Mouse (Mus musculus): ENCODE data around the gene Hnrnph3. TPM values are rescaled to one million over a fixed set of nuclear protein-coding genes. Genes with fewer than 3 reads are reported as not detected.
"Not testable (repeated sequence)": the region's sequence is repeated elsewhere in the genome, so short reads cannot be mapped to it uniquely, and the experiment has no call there.

Gene Hnrnph3
- total RNA-seq (2018; cell fraction: chromatin; rRNA removed), result 100 to 1,000 TPM; 113 to 416 (median 171) TPM
- total RNA-seq (2018; cell fraction: cytosol; rRNA removed), result 10 to 100 TPM in 15 of 26 experiments, 1 to 10 TPM in 11; 7.1 to 21.0 (median 10.4) TPM
- total RNA-seq (2018; cell fraction: nucleus; rRNA removed), result 100 to 1,000 TPM in 6 of 26 experiments, 10 to 100 TPM in 20; 44.8 to 169 (median 82.7) TPM
- polyA plus RNA-seq (2018), result 14.2 to 26.3 TPM (median 17.7 TPM) in 3 replicates

DNA sequence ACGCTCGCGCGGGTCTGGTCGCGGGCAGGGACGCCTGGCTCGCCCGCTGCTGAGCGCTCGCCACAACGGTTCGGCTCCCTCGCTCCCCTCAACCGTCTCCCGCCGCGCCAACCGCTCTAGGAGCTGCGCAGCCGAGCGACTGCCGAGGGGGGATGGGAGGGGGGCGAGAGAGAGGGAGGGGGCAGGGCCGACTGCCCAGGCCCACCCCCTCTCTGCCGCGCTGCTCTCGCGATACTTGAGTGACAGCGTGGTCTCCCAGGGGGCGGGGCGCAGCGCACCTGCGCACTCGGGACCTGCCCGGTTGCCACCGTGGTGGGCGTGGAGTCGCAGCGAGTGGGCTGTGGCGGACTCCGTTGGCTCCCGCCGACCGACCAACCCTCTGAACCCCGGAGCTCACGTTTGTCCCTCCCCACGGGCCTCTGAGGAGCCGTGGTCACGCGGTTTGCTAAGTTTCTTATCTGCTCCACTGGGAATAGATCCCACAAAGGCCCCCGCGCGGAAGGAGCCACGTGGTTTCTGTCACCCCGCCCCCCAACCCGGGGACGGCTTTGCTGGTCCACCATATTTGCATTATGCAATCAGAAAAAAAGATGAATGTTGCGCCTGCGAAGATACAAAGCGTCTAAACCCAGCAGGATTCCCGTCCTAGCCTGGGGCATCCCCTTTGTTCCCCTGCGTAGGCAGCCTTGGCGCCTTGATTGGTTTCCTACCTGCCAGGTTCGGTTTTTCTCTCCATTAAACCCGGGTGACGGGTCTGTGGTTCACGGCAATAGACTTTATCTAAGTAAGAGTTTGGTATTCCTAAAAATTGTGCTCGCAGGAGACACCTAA, at the start of gene Hnrnph3, which contains the start of gene Pbld2:
TSS of gene Hnrnph3 (minus strand) at position 469 of the 831 bp plus-strand sequence.
TSS of gene Pbld2 (plus strand) at position 567 of the 831 bp plus-strand sequence.
- under 1% methylated on average over 55 of the region's 69 CpGs for WGBS (ENCODE audit: missing documents)
- Histone ChIP-seq H3K36me3 (ENCODE audit: inconsistent target) (no peaks in the 10 kb centered on the region), H3K4me3 (ENCODE audit: inconsistent target) (peak within 1 kb of the TSS; percentile 95), H3K79me2 (ENCODE audit: inconsistent target) (peaks cover 41% of the 10 kb centered on the region), H3K27ac (peak within 1 kb of the TSS; percentile 87)

GRCm38 (mm10) chr10:63065988-63066387, 42.0 kb upstream of the Hnrnph3 start:
- H3K36me3 ChIP-seq (ENCODE audit: inconsistent target), result no peaks in the 10 kb centered on the region

DNA sequence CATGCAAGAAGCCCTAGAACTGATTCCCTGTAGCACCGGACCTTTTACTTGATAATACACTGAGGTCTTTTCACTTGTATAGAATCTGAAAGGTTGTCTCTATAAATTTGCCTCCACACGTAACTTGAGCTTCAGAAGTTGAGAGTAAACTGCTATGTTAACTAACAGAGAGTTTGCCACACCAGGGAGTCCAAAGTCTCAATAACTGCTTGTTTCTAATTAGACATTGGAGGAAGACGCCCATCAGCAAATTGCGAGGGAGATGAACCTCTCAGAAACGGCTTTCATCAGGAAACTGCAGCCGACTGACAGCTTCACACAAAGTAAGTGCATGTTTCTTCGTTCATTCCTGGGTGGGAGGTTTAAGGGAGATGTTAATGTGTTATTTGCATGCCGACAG, 41.5 kb upstream of the Hnrnph3 start:
- no peak overlapping the region for H3K4me3 ChIP-seq (ENCODE audit: inconsistent target)
- H3K27ac ChIP-seq, result no peak overlapping the region
- H3K79me2 ChIP-seq (ENCODE audit: inconsistent target), result no peaks in the 10 kb centered on the region
- WGBS (ENCODE audit: missing documents), result 82% methylated on average over 8 of the region's 8 CpGs
- no peaks in the 10 kb centered on the region for H3K36me3 ChIP-seq (ENCODE audit: inconsistent target)

More at GRCm38 (mm10) chr10:63065988-63066387, 42.0 kb upstream of the Hnrnph3 start:
- Histone ChIP-seq H3K79me2 (ENCODE audit: inconsistent target) (no peaks in the 10 kb centered on the region), H3K4me3 (ENCODE audit: inconsistent target) (no peak overlapping the region), H3K27ac (no peak overlapping the region)
- WGBS (ENCODE audit: missing documents), result 13% methylated on average over 4 of the region's 5 CpGs

DNA sequence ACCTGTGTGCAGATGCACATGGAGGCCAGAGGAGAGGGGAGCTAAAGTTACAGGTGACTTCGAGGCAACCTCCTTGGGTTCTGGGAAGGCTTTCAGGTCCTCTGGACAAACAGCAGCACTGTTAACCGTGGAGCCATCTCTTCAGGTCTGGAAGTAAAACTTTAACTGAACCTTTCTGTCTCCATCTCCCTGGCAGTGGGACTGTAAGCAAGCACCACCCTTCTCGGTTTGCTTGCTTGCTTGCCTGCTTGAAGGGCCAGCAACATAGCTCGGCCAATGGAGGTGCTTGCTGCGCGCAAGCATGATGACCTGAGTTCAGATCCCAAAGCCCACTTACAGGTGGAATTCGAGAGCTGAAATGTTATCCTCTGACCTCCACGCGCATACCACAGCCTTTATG, 40.5 kb upstream of the Hnrnph3 start:
- Histone ChIP-seq H3K79me2 (ENCODE audit: inconsistent target) (no peaks in the 10 kb centered on the region), H3K27ac (no peak overlapping the region), H3K4me3 (ENCODE audit: inconsistent target) (no peak overlapping the region), H3K36me3 (ENCODE audit: inconsistent target) (no peaks in the 10 kb centered on the region)
- WGBS (ENCODE audit: missing documents), result 91% methylated on average over 5 of the region's 9 CpGs

- no peak overlapping the region for H3K4me3 ChIP-seq (ENCODE audit: inconsistent target)
These were observed 39.3 kb upstream of the Hnrnph3 start for GRCm38 (mm10) chr10:63063365-63063764.

GRCm38 (mm10) chr10:63062696-63063095, 38.7 kb upstream of the Hnrnph3 start:
- H3K27ac ChIP-seq, result no peak overlapping the region
- WGBS (ENCODE audit: missing documents), result 98% methylated on average over 5 of the region's 5 CpGs
- no peaks in the 10 kb centered on the region for H3K79me2 ChIP-seq (ENCODE audit: inconsistent target)
- no peaks in the 10 kb centered on the region for H3K36me3 ChIP-seq (ENCODE audit: inconsistent target)
- no peak overlapping the region for H3K4me3 ChIP-seq (ENCODE audit: inconsistent target)

More at GRCm38 (mm10) chr10:63063365-63063764, 39.3 kb upstream of the Hnrnph3 start:
- Histone ChIP-seq H3K36me3 (ENCODE audit: inconsistent target) (no peaks in the 10 kb centered on the region), H3K27ac (no peak overlapping the region), H3K79me2 (ENCODE audit: inconsistent target) (no peaks in the 10 kb centered on the region)
- WGBS (ENCODE audit: missing documents), result 94% methylated on average over 7 of the region's 7 CpGs

DNA sequence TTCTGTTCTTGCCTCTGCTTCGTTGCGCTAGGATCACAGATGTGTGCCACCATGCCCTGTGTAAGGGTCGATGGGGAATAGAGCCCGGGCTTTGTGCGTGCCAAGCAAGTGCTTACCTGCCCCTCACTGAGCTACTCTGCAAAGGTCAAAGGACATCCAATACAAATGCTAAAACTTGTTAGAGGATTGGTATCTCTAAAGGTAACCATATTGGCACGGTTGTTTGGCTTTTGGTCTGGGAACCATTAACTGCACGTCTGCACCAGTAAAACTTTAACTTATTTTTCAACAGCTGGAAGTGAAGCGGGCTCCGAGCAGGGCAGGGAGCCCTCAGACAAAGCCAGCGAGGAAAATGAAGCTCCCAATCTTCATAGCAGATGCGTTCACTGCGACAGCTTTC, 37.2 kb upstream of the Hnrnph3 start:
- Histone ChIP-seq H3K36me3 (ENCODE audit: inconsistent target) (no peaks in the 10 kb centered on the region), H3K79me2 (ENCODE audit: inconsistent target) (no peaks in the 10 kb centered on the region), H3K27ac (no peak overlapping the region), H3K4me3 (ENCODE audit: inconsistent target) (no peak overlapping the region)
- 95% methylated on average over 10 of the region's 12 CpGs for WGBS (ENCODE audit: missing documents)

- no peak overlapping the region for H3K27ac ChIP-seq
- no peak overlapping the region for H3K4me3 ChIP-seq (ENCODE audit: inconsistent target)
- WGBS (ENCODE audit: missing documents), result 34% methylated on average over 11 of the region's 11 CpGs
- no peaks in the 10 kb centered on the region for H3K36me3 ChIP-seq (ENCODE audit: inconsistent target)
- no peaks in the 10 kb centered on the region for H3K79me2 ChIP-seq (ENCODE audit: inconsistent target)
These were observed 36.4 kb upstream of the Hnrnph3 start for GRCm38 (mm10) chr10:63060406-63060805.

DNA sequence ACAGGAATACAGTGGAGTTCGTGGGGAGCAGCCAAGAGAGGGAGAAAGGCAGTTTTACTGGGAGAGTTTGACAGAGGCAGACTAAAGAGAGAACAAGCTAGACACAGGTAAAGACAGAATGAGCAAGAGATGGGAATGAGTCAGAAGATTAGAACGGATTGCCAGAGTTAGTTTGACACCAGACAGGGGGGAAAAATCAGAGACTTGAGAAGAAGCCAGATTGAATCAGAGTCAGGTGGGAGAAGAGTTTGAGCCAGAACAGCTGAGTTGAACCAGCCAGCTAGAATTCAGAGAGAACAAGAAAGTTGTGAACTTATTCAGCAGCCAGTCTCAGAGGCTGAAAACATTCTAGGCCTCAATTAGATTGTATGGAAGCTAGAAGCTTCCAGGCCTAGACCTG, 35.8 kb upstream of the Hnrnph3 start, which contains the start of gene Pbld1:
TSS of gene Pbld1 (plus strand) at position 301 of the 400 bp plus-strand sequence.
- Histone ChIP-seq H3K4me3 (ENCODE audit: inconsistent target) (no peak within 1 kb of the TSS), H3K79me2 (ENCODE audit: inconsistent target) (no peaks in the 10 kb centered on the region), H3K36me3 (ENCODE audit: inconsistent target) (no peaks in the 10 kb centered on the region), H3K27ac (no peak within 1 kb of the TSS)
- WGBS (ENCODE audit: missing documents), result 96% methylated on average over 2 of the region's 2 CpGs

GRCm38 (mm10) chr10:63056966-63057750, 33.1 kb upstream of the Hnrnph3 start:
- no peaks in the 10 kb centered on the region for H3K79me2 ChIP-seq (ENCODE audit: inconsistent target)
- H3K27ac ChIP-seq, result no peak overlapping the region
- 82% methylated on average over 24 of the region's 24 CpGs for WGBS (ENCODE audit: missing documents)
- H3K4me3 ChIP-seq (ENCODE audit: inconsistent target), result no peak overlapping the region
- H3K36me3 ChIP-seq (ENCODE audit: inconsistent target), result no peaks in the 10 kb centered on the region

DNA sequence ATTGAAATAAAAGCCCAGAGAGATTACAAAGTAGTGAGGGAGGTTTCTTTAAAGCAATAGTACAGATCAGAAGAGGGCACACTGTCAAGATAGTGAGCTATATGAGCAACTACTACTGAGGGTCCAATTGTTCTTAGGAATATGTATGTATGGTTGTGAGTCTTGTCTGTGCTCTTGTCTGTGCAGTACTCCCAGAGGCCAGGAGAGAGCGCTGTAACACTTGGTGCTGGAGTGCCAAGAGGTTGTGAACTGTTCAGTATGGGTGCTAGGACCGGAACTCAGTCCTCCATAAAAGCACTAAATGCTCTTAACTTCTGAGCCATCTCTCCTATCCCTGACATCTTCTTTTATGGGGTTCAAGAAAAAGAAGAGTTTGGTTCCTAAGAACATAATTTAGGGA, 30.6 kb upstream of the Hnrnph3 start:
- WGBS (ENCODE audit: missing documents), result 97% methylated on average over 2 of the region's 2 CpGs
- Histone ChIP-seq H3K36me3 (ENCODE audit: inconsistent target) (no peaks in the 10 kb centered on the region), H3K4me3 (ENCODE audit: inconsistent target) (no peak overlapping the region), H3K79me2 (ENCODE audit: inconsistent target) (no peaks in the 10 kb centered on the region), H3K27ac (no peak overlapping the region)

DNA sequence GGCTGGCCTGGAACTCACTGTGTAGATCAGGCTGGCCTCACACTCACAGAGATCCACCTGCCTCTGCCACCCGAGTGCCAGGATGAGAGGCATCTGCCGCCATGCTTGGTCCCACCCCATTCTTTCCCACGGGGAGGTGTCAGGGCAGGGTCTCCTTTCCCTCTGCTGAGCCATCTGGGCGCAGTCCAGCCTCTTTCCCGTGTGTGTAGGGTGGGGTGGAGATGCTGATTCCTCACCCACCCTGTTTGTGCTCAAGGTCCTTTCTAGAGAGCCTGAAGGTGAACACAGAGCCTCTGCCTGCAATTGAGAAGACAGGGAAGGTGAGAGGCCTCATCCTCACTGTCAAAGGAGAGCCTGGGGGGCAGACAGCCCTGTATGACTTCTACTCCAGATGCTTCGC, 30.1 kb upstream of the Hnrnph3 start:
- WGBS (ENCODE audit: missing documents), result 90% methylated on average over 5 of the region's 6 CpGs
- not testable (repeated sequence) for H3K27ac ChIP-seq; H3K79me2 ChIP-seq (ENCODE audit: inconsistent target); H3K36me3 ChIP-seq (ENCODE audit: inconsistent target); H3K4me3 ChIP-seq (ENCODE audit: inconsistent target)

GRCm38 (mm10) chr10:63053007-63053406, 29.0 kb upstream of the Hnrnph3 start:
- 59% methylated on average over 6 of the region's 6 CpGs for WGBS (ENCODE audit: missing documents)
- Histone ChIP-seq H3K79me2 (ENCODE audit: inconsistent target) (no peaks in the 10 kb centered on the region), H3K4me3 (ENCODE audit: inconsistent target) (no peak overlapping the region), H3K27ac (no peak overlapping the region), H3K36me3 (ENCODE audit: inconsistent target) (no peaks in the 10 kb centered on the region)

DNA sequence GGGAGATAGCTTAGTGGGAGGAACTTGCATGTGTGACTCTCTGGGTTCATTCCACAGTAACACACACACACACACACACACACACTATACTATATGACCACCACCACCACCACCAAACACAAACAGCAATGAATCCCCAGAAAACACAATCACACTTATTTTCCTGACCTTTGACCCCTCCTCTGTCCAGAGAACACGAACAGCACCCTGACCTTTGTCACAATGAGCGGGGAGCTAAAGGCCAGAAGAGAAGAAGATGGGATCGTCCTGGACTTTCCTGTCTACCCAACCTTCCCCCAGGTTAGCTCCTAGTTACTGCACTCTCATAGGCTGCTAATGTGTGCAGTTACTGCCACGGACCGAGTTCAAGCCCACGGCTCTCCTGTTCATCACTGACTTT, 28.0 kb upstream of the Hnrnph3 start:
- Histone ChIP-seq H3K36me3 (ENCODE audit: inconsistent target) (no peaks in the 10 kb centered on the region), H3K27ac (no peak overlapping the region), H3K79me2 (ENCODE audit: inconsistent target) (no peaks in the 10 kb centered on the region), H3K4me3 (ENCODE audit: inconsistent target) (no peak overlapping the region)
- WGBS (ENCODE audit: missing documents), result 90% methylated on average over 6 of the region's 6 CpGs

All from macrophage (primary cell).